Mouse (Mus musculus): ENCODE results near the gene Cstad.

The Cstad gene

DNA sequence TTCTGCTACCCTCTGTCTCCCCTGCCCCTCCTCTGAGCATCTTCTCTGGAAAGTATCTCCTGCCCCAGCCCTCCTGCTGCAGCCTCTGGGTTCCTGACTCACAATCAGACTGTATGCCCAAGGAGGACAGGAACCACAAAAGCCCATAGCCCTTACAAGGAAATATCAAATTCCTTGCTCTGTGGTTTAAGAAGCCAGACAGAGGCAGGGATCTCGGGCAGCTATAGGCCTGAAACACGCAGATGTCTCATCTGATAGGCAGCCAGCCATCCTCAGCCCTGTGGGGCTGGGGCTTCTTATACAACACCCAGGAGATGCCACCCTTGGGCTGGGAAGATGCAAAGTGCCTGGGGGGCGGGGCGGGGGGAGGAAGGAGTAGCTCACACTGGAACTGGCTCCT is 956 bp downstream of the Cstad start:
- no peak for DNase-seq (ENCODE audit: low read depth, low spot score)

GRCm38 (mm10) chr2:30599621-30600020 is 4.8 kb downstream of the Cstad start:
- DNase-seq (ENCODE audit: low read depth, low spot score), result no peak

- DNase-seq (ENCODE audit: low read depth, low spot score), result no peak
Observed at GRCm38 (mm10) chr2:30600291-30600690, 5.5 kb downstream of the Cstad start.

DNA sequence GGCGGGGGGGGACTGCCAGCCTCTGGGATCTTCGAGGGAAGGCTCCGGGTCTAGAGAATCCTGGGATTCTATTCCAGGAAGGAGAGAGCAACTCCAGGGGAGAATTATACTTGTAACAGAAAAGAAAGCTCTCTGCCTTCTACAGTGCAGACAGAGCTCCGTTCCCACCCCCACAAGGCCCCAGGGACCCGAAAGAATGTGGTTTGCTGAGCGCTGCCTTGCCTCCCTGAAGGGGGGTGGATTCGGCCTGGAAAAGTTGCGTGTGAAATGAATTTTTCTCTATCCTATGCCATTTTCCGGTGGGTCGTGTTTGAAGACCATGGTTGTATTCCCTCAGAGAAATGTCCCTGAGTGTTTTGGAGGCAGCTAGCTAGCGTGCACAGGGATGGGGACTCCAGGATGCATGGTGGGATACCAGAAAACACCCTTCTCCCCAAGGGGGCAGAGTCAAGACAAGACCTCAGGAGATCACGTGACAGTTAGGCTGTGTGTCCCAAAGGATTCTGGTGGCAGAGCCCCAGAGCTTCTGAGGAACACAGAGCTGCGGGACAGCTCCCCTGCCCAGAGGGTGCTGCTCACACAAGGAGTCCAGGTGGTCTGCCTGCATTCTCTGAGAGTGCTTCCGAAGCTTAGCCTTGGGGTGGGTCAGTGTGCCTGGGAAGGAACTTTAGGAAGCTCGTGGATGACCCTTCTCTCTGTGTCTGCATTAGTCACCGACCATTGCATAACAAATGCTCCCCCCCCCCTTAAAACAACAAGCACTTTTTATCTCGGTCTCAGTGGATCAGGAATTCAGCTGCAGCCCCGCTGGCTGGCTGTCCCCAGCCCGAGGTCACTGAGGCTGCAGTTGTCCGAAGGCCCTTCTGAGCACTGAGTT is 6.4 kb downstream of the Cstad start:
- no peak for DNase-seq (ENCODE audit: low read depth, low spot score)

DNA sequence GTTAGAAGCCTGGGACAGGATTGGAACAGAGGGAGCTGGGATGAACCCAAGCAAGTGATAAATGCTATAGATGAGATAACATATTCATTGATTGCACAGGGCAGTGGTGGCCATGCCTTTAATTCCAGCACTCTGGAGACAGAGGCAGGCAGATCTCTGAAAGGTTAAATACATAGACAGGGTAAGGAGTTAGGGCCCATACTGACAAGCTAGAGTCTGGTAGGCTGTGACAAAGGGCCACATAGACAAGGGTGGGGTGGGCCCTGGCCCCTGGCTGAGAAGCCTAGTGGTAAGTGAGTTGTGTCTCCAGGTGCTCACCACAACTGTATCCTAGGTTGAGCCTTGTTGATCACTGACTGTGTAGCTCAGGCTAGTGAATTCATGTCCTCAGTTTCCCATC is 7.6 kb downstream of the Cstad start:
- DNase-seq (ENCODE audit: low read depth, low spot score), result no peak

- no peak for DNase-seq (ENCODE audit: low read depth, low spot score)
Observed at GRCm38 (mm10) chr2:30603731-30604130, 8.9 kb downstream of the Cstad start.

- no peak for DNase-seq (ENCODE audit: low read depth, low spot score)
Observed at GRCm38 (mm10) chr2:30604880-30605761, 10.3 kb downstream of the Cstad start.

GRCm38 (mm10) chr2:30605762-30606051 is 10.9 kb downstream of the Cstad start:
- DNase-seq (ENCODE audit: low read depth, low spot score), result no peak

DNA sequence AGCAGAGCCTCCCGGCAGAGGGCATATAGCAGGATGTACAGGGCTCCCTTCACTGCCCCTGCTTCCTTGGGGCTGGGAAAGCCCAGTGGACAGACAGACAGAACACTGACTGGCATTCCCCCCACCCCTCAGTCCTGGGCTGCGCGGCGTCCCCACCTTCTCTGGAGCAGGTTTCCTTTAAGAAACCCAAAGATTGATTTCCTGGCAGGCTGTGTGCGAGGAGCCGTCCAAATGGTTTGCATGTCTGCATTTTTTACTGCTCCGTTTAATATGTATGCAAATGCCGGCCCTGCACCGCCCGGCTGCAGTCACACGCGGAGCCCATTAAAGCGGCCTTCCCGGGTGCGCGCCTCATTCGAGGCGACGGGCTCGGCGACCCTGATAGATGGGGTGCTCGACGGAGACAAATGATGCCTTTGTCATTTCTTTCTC is 11.8 kb downstream of the Cstad start:
- no peak for DNase-seq (ENCODE audit: low read depth, low spot score)

DNA sequence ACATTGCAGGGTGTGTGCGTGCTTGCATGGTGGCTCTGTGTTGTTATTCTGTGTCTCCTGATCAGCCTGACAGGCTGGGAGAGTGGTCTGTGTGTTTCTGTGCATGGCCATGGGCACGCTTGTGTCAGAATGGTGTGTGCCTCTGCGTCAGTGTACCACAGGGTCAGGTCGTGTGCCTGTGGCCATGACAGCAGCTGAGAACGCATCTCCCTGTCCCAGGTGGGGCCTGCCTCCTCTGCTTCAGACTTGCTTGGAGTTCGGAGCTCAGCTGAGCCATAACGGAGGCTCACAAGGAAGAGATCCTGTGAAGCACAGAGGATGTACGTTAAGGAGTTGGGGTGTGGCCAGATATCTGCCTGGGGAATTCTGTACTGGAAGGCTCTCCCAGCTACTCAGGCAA is 13.1 kb downstream of the Cstad start:
- no peak for DNase-seq (ENCODE audit: low read depth, low spot score)

GRCm38 (mm10) chr2:30608690-30609201 is 13.9 kb downstream of the Cstad start:
- DNase-seq (ENCODE audit: low read depth, low spot score), result no peak

GRCm38 (mm10) chr2:30613574-30613973 is 18.7 kb downstream of the Cstad start:
- no peak for DNase-seq (ENCODE audit: low read depth, low spot score)

GRCm38 (mm10) chr2:30614151-30614923 is 19.5 kb downstream of the Cstad start:
- no peak for DNase-seq (ENCODE audit: low read depth, low spot score)

- no peak for DNase-seq (ENCODE audit: low read depth, low spot score)
Observed at GRCm38 (mm10) chr2:30615869-30616268, 21.0 kb downstream of the Cstad start.

DNA sequence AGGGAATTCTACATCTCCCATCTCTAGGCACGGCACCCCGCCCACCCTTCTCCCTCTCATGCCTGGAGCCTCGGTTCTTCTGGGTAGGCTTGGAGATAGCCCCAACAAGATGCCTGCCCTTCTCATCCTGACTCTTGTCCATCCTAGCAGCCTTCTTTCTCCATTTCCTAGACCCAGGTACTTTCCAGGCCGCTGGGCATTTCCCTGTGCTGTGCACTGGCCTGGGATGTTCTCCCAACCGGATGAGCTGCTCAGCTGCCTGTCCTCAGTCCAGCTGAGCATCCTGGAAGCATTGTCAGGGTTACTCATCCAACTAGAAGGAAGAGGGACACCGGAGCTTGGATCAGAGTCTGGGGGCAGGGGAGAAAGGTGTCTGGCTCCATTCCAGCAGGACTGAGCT is 21.6 kb downstream of the Cstad start:
- DNase-seq (ENCODE audit: low read depth, low spot score), result no peak

- no peak for DNase-seq (ENCODE audit: low read depth, low spot score)
Observed at GRCm38 (mm10) chr2:30618487-30619248, 23.8 kb downstream of the Cstad start.

DNA sequence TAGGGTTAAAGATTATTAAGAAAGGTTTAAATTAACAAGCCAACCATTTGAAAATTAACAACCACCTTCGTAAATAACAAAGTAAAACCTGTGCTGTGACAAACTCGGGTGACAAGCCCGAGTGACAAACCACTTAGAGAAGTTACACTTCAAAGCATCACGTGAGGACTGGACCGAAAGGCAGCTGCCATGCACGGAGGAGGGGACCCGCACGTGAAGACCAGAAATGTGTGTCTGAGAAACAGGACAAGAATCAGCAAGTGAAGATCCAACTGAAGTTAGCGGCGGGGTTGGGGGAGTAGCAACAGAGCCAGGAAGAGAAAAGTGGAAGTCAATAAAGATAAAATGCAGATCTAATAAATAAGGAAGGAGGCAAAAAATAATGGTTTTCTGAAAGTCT is 29.0 kb downstream of the Cstad start:
- no peak for DNase-seq (ENCODE audit: low read depth, low spot score)

DNA sequence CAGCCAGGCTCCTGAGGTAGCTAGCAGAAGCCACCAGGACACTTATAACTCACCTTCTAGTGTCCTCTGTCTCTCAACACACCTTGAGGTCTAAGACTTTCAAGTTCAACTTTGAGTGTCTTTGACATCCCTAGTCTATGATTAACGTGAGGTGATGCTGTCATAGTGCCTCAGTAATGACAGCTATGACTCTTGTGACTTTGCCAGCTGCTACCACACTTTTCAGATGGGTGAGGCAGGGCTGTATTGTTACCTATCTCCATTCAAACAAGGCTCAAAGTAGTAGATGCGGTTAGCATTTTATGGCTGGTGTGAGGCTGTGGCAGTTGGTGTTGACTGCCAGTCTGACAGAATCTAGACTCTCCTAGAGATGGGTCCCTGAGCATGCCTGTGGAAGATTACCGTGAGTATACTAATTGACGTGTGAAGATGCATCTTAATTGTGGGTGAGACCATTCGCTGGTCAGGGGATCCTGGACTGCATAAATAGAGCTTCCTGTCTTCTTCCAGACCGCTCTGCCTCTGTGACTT is 30.5 kb downstream of the Cstad start:
- DNase-seq (ENCODE audit: low read depth, low spot score), result no peak

- DNase-seq (ENCODE audit: low read depth, low spot score), result no peak
Observed at GRCm38 (mm10) chr2:30626058-30626675, 31.3 kb downstream of the Cstad start.

DNA sequence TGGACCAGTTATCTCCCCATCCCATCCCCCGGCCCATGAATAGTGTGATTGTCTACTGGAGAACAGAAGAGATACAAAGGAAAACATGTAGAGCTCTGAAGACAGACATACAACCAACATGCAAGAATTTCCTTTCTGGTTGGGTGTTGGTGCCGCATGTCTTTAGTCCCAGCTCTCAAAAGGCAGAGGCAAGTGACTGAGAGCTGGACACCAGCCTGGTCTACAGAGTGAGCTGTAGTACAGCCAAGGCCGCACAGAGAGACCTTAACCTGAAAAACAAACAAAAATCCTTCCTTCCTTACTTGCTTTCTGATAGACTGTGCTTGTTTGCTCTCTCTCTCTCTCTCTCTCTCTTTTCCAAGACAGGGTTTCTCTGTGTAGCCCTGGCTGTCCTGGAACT is 32.5 kb downstream of the Cstad start:
- no peak for DNase-seq (ENCODE audit: low read depth, low spot score)

Data from c-Kit-negative CD71-positive TER-119-positive erythroid progenitor cells, embryonic 14.5 days (primary cell).